Mouse (Mus musculus): ENCODE measurements around the gene Cfap61.

DNA sequence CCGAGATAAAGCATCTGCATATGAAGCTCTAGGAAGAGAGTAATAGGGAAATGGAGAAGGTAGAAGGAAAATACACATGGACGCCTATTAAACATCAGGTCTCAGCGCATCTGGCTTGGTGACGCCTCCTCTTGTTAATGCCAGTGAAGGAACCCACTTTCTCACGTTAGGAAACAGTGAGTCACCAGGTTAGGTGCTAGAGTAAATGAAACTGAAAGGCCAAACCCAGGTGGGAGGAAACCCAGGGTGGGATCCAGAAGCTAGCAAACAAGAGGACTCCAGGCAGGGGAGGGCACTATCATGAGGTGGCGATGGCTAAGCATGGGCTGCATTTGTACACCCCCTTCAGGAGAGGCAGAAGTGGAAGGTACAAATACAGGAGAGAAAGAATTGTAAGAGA is 29.4 kb upstream of the Cfap61 start:
- TF ChIP-seq CTCF (IDR thresholded peaks at IDR 0.05; ENCODE audit: low read depth) (no peak), EP300 (IDR thresholded peaks at IDR 0.05; ENCODE audit: low read depth) (no peak)

Data from liver, postnatal 0 days (tissue).